Mouse (Mus musculus) kidney, adult 18-20 months (tissue): ENCODE measurements around the gene Olfr1101.

Experiments used
- DNase-seq: peaks from one replicate; pipeline ENCODE4 v3.0.0; 2021

The Olfr1101 gene

DNA sequence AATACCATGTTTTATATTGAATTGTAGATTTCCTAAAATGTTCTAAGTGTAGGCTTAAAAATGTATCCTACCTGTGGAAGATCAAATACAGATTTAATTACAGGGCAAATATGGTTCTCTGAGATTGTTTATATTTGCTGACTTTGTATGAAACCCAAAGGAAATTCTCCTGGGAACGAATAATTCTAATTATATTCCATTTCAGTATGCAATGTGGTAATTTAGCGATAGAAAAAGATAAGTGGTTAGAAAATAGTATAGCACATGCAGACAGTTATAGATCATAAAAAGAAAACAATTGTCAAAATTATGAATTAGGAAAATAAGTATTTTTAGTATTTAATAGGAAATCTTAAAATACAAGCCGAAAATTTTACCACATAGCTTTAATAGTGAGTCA lies at the start of gene Olfr1101:
Olfr1101 (minus strand) TSS at position 101 of the 400 bp plus-strand sequence.
- DNase-seq = no peak

- DNase-seq = no peak
Measured at GRCm38 (mm10) chr2:87036431-87036830, 45.4 kb upstream of the Olfr1101 start, which contains the start of gene Olfr1105. TSS of gene Olfr1105 (minus strand) at chr2:87036531.

GRCm38 (mm10) chr2:87026980-87027379 lies 36.0 kb upstream of the Olfr1101 start, which contains the start of gene Olfr1104:
TSS of gene Olfr1104 (minus strand) at chr2:87027080.
- no peak for DNase-seq

DNA sequence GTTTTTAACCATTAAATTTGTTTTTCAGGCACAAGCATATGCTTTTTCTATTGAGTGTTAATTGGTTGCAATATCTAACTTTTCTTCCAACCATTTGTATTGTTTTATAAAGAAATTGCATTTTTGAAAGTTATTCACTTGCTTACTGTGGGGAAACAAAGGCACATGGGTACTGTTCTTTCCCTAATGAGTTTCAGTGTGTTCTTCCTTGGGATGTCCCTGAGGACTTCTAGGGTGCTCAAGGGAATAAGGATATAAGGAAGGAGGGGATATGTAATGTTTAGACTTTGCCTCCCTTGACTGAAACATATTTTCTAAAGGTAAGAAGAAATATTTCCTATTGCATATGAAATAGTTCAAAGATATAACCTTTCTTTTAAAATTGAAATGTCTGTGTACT lies 7.1 kb upstream of the Olfr1101 start, which contains the start of gene Olfr1102:
Olfr1102 (plus strand) TSS at position 301 of the 400 bp plus-strand sequence.
- DNase-seq = no peak

- DNase-seq = no peak
Measured at GRCm38 (mm10) chr2:86979854-86980253, 11.2 kb downstream of the Olfr1101 start, which contains the start of gene Olfr1100. TSS of gene Olfr1100 (minus strand) at chr2:86979954.

DNA sequence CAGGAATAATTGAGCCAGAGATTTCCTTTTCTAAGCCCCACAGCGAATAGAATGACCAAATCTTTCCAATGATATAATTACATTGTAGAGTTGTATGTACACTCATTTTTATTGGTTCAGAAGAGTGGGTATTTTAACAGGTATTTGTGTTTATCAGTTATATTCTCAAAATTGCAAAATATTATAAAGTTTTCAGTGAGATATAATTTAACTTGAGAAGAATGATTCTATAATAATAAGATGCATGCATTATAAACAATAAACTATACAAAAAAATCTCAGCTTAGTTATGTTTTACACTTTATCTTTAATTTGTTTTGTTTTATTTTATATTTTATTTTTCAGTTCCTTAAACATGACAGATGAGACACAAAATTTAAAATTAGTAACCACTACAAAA lies 30.4 kb downstream of the Olfr1101 start, which contains the start of gene Olfr1099:
Olfr1099 (minus strand) TSS at position 101 of the 400 bp plus-strand sequence.
- no peak for DNase-seq
